Mouse (Mus musculus): Measurements from ENCODE around the gene Gm49776. TPM values are rescaled to one million over a fixed set of nuclear protein-coding genes. Genes with fewer than 3 reads are reported as not detected.

The Gm49776 gene
- total and polyA plus RNA-seq, 2 experiments from 2014 or later: 3.1 TPM; not detected in 1

GRCm38 (mm10) chr16:18265024-18265423 is 6.9 kb upstream of the Gm49776 start:
- WGBS: 90% methylated on average over 2 of the region's 2 CpGs
- Histone ChIP-seq H3K9ac (replicated peaks; ENCODE audit: low read length) (no peak overlapping the region), H3K9me3 (ENCODE audit: low read length) (no peaks in the 10 kb centered on the region), H3K27me3 (ENCODE audit: insufficient read depth, low read length) (no peaks in the 10 kb centered on the region), H3K36me3 (ENCODE audit: insufficient read depth, low read length) (peaks cover 51% of the 10 kb centered on the region), H3K4me3 (ENCODE audit: low read length) (no peak overlapping the region), H3K27ac (no peak overlapping the region), H3K4me1 (ENCODE audit: insufficient read depth, low read length) (no peaks in the 10 kb centered on the region), H3K4me2 (ENCODE audit: low read depth, low read length) (no peak overlapping the region)
- DNase-seq (ENCODE audit: low spot score): no peak
- ATAC-seq: no peak
- no peak for TF ChIP-seq CTCF (IDR thresholded peaks at IDR 0.05; ENCODE audit: low read depth)

GRCm38 (mm10) chr16:18253866-18254265 is 4.3 kb downstream of the Gm49776 start:
- no peak for TF ChIP-seq CTCF (IDR thresholded peaks at IDR 0.05; ENCODE audit: low read depth)
- H3K4me3 ChIP-seq (ENCODE audit: low read length): no peak overlapping the region
- WGBS: 89% methylated on average over 1 of the region's 1 CpGs
- peaks cover 68% of the 10 kb centered on the region for H3K36me3 ChIP-seq (ENCODE audit: insufficient read depth, low read length)
- DNase-seq (ENCODE audit: low spot score) (no peak), ATAC-seq (no peak)
- no peak overlapping the region for H3K27ac ChIP-seq
- H3K4me2 ChIP-seq (ENCODE audit: low read depth, low read length): no peak overlapping the region
- no peaks in the 10 kb centered on the region for H3K9me3 ChIP-seq (ENCODE audit: low read length)
- H3K4me1 ChIP-seq (ENCODE audit: insufficient read depth, low read length): peaks cover 9% of the 10 kb centered on the region
- H3K9ac ChIP-seq (replicated peaks; ENCODE audit: low read length): no peak overlapping the region
- H3K27me3 ChIP-seq (ENCODE audit: insufficient read depth, low read length): no peaks in the 10 kb centered on the region

GRCm38 (mm10) chr16:18252736-18253135 is 5.4 kb downstream of the Gm49776 start:
- 82% methylated on average over 6 of the region's 6 CpGs for WGBS
- DNase-seq (ENCODE audit: low spot score): no peak
- H3K4me1 ChIP-seq (ENCODE audit: insufficient read depth, low read length): peaks cover 9% of the 10 kb centered on the region

GRCm38 (mm10) chr16:18250828-18251790 is 7.0 kb downstream of the Gm49776 start:
- ATAC-seq: no peak
- Histone ChIP-seq H3K36me3 (ENCODE audit: insufficient read depth, low read length) (peaks cover 52% of the 10 kb centered on the region), H3K4me2 (ENCODE audit: low read depth, low read length) (peak overlapping the region; percentile 68; the same call in 1 of the 2 replicates), H3K9me3 (ENCODE audit: low read length) (no peaks in the 10 kb centered on the region), H3K9ac (replicated peaks; ENCODE audit: low read length) (no peak overlapping the region; the same call in 1 of the 2 replicates), H3K4me1 (ENCODE audit: insufficient read depth, low read length) (peaks cover 15% of the 10 kb centered on the region), H3K27ac (no peak overlapping the region), H3K4me3 (ENCODE audit: low read length) (no peak overlapping the region), H3K27me3 (ENCODE audit: insufficient read depth, low read length) (no peaks in the 10 kb centered on the region)
- no peak for DNase-seq (ENCODE audit: low spot score)
- 59% methylated on average over 10 of the region's 10 CpGs for WGBS
- TF ChIP-seq CTCF (IDR thresholded peaks at IDR 0.05; ENCODE audit: low read depth): no peak

More at GRCm38 (mm10) chr16:18252736-18253135, 5.4 kb downstream of the Gm49776 start:
- Histone ChIP-seq H3K9ac (replicated peaks; ENCODE audit: low read length) (no peak overlapping the region), H3K4me2 (ENCODE audit: low read depth, low read length) (no peak overlapping the region), H3K27me3 (ENCODE audit: insufficient read depth, low read length) (no peaks in the 10 kb centered on the region), H3K36me3 (ENCODE audit: insufficient read depth, low read length) (peaks cover 60% of the 10 kb centered on the region), H3K27ac (no peak overlapping the region), H3K4me3 (ENCODE audit: low read length) (no peak overlapping the region), H3K9me3 (ENCODE audit: low read length) (no peaks in the 10 kb centered on the region)
- ATAC-seq: no peak
- TF ChIP-seq CTCF (IDR thresholded peaks at IDR 0.05; ENCODE audit: low read depth): no peak

- no peaks in the 10 kb centered on the region for H3K9me3 ChIP-seq (ENCODE audit: low read length)
- peaks cover 50% of the 10 kb centered on the region for H3K36me3 ChIP-seq (ENCODE audit: insufficient read depth, low read length)
- peaks cover 15% of the 10 kb centered on the region for H3K4me1 ChIP-seq (ENCODE audit: insufficient read depth, low read length)
- H3K4me3 ChIP-seq (ENCODE audit: low read length): 0 out of 2 replicates have a peak overlapping the region, but pooled peaks have one; percentile 89
- no peak overlapping the region; the same call in 1 of the 2 replicates for H3K27ac ChIP-seq
- no peak for TF ChIP-seq CTCF (IDR thresholded peaks at IDR 0.05; ENCODE audit: low read depth)
- WGBS: 44% methylated on average over 4 of the region's 4 CpGs
- DNase-seq (ENCODE audit: low spot score) (no peak), ATAC-seq (no peak)
- no peak overlapping the region; the same call in 1 of the 2 replicates for H3K9ac ChIP-seq (replicated peaks; ENCODE audit: low read length)
- no peaks in the 10 kb centered on the region for H3K27me3 ChIP-seq (ENCODE audit: insufficient read depth, low read length)
- H3K4me2 ChIP-seq (ENCODE audit: low read depth, low read length): peak overlapping the region; percentile 68
Measured at GRCm38 (mm10) chr16:18250231-18250630, 7.9 kb downstream of the Gm49776 start.

GRCm38 (mm10) chr16:18249364-18249967 is 8.7 kb downstream of the Gm49776 start:
- H3K9me3 ChIP-seq (ENCODE audit: low read length): no peaks in the 10 kb centered on the region
- H3K4me3 ChIP-seq (ENCODE audit: low read length): peak overlapping the region; percentile 89
- DNase-seq (ENCODE audit: low spot score) (peak; percentile 43), ATAC-seq (peak; percentile 13)
- no peaks in the 10 kb centered on the region for H3K27me3 ChIP-seq (ENCODE audit: insufficient read depth, low read length)
- WGBS: 4% methylated on average over 27 of the region's 27 CpGs
- H3K27ac ChIP-seq: peak overlapping the region; percentile 94
- H3K9ac ChIP-seq (replicated peaks; ENCODE audit: low read length): peak overlapping the region; percentile 83
- peak overlapping the region; percentile 68 for H3K4me2 ChIP-seq (ENCODE audit: low read depth, low read length)
- peaks cover 15% of the 10 kb centered on the region for H3K4me1 ChIP-seq (ENCODE audit: insufficient read depth, low read length)
- peaks cover 56% of the 10 kb centered on the region for H3K36me3 ChIP-seq (ENCODE audit: insufficient read depth, low read length)
- no peak for TF ChIP-seq CTCF (IDR thresholded peaks at IDR 0.05; ENCODE audit: low read depth)

Measured in hindbrain, postnatal 0 days (tissue).